Mouse (Mus musculus): ENCODE measurements around the gene Nomo1. TPM values are rescaled to one million over a fixed set of nuclear protein-coding genes. Genes with fewer than 3 reads are reported as not detected.

Nomo1 gene
- polyA plus RNA-seq, 1 experiment from 2014 or later: 48.2 TPM

GRCm38 (mm10) chr7:46098919-46099286, 65.4 kb downstream of the Nomo1 start:
- Histone ChIP-seq H3K27me3 (replicated peaks; ENCODE audit: control insufficient read depth, insufficient read depth, low read length) (no peaks in the 10 kb centered on the region), H3K9ac (ENCODE audit: low read length) (no peak overlapping the region), H3K27ac (ENCODE audit: low read depth) (no peak overlapping the region), H3K36me3 (ENCODE audit: control insufficient read depth, insufficient read depth, low read length) (no peaks in the 10 kb centered on the region), H3K9me3 (ENCODE audit: control insufficient read depth, low read length) (no peaks in the 10 kb centered on the region), H3K4me1 (replicated peaks; ENCODE audit: control insufficient read depth, insufficient read depth, low read length) (no peaks in the 10 kb centered on the region), H3K4me2 (ENCODE audit: low read length) (no peak overlapping the region), H3K4me3 (ENCODE audit: low read depth, low read length) (no peak overlapping the region)
- no peak for DNase-seq (ENCODE audit: low spot score)
- ATAC-seq (replicated peaks; ENCODE audit: low FRiP score, low TSS enrichment, low read depth): no peak
- 93% methylated on average over 19 of the region's 19 CpGs for WGBS

GRCm38 (mm10) chr7:46099682-46100081, 66.2 kb downstream of the Nomo1 start:
- ATAC-seq (replicated peaks; ENCODE audit: low FRiP score, low TSS enrichment, low read depth) (no peak), DNase-seq (ENCODE audit: low spot score) (no peak)
- Histone ChIP-seq H3K36me3 (ENCODE audit: control insufficient read depth, insufficient read depth, low read length) (no peaks in the 10 kb centered on the region), H3K4me3 (ENCODE audit: low read depth, low read length) (no peak overlapping the region), H3K27me3 (replicated peaks; ENCODE audit: control insufficient read depth, insufficient read depth, low read length) (no peaks in the 10 kb centered on the region), H3K27ac (ENCODE audit: low read depth) (no peak overlapping the region), H3K9ac (ENCODE audit: low read length) (no peak overlapping the region), H3K4me2 (ENCODE audit: low read length) (0 out of 2 replicates have a peak overlapping the region, but pooled peaks have one; percentile 77), H3K9me3 (ENCODE audit: control insufficient read depth, low read length) (no peaks in the 10 kb centered on the region), H3K4me1 (replicated peaks; ENCODE audit: control insufficient read depth, insufficient read depth, low read length) (no peaks in the 10 kb centered on the region)
- 79% methylated on average over 13 of the region's 13 CpGs for WGBS

GRCm38 (mm10) chr7:46100563-46100962, 67.1 kb downstream of the Nomo1 start, which contains the start of gene Kcnj11:
Gene Kcnj11, minus strand, starts transcription at chr7:46100764.
- no peak within 1 kb of the TSS for H3K27ac ChIP-seq (ENCODE audit: low read depth)
- peak within 1 kb of the TSS; percentile 46 for H3K4me3 ChIP-seq (ENCODE audit: low read depth, low read length)
- H3K9ac ChIP-seq (ENCODE audit: low read length): 0 out of 2 replicates have a peak within 1 kb of the TSS, but pooled peaks have one; percentile 30
- WGBS: under 1% methylated on average over 34 of the region's 34 CpGs
- no peaks in the 10 kb centered on the region for H3K27me3 ChIP-seq (replicated peaks; ENCODE audit: control insufficient read depth, insufficient read depth, low read length)
- DNase-seq (ENCODE audit: low spot score): peak; percentile 98
- H3K4me2 ChIP-seq (ENCODE audit: low read length): peak within 1 kb of the TSS; percentile 77
- H3K36me3 ChIP-seq (ENCODE audit: control insufficient read depth, insufficient read depth, low read length): no peaks in the 10 kb centered on the region
- peak; percentile 84 for ATAC-seq (replicated peaks; ENCODE audit: low FRiP score, low TSS enrichment, low read depth)
- no peaks in the 10 kb centered on the region for H3K4me1 ChIP-seq (replicated peaks; ENCODE audit: control insufficient read depth, insufficient read depth, low read length)
- no peaks in the 10 kb centered on the region for H3K9me3 ChIP-seq (ENCODE audit: control insufficient read depth, low read length)

GRCm38 (mm10) chr7:46103075-46103591, 69.6 kb downstream of the Nomo1 start:
- no peak for ATAC-seq (replicated peaks; ENCODE audit: low FRiP score, low TSS enrichment, low read depth)
- 84% methylated on average over 8 of the region's 8 CpGs for WGBS

GRCm38 (mm10) chr7:46103771-46104170, 70.3 kb downstream of the Nomo1 start:
- no peak overlapping the region for H3K9ac ChIP-seq (ENCODE audit: low read length)
- no peak overlapping the region for H3K4me3 ChIP-seq (ENCODE audit: low read depth, low read length)
- no peak overlapping the region for H3K27ac ChIP-seq (ENCODE audit: low read depth)
- H3K36me3 ChIP-seq (ENCODE audit: control insufficient read depth, insufficient read depth, low read length): no peaks in the 10 kb centered on the region
- 84% methylated on average over 8 of the region's 8 CpGs for WGBS
- no peak for ATAC-seq (replicated peaks; ENCODE audit: low FRiP score, low TSS enrichment, low read depth)
- H3K4me2 ChIP-seq (ENCODE audit: low read length): no peak overlapping the region
- H3K27me3 ChIP-seq (replicated peaks; ENCODE audit: control insufficient read depth, insufficient read depth, low read length): no peaks in the 10 kb centered on the region
- DNase-seq (ENCODE audit: low spot score): no peak
- no peaks in the 10 kb centered on the region for H3K4me1 ChIP-seq (replicated peaks; ENCODE audit: control insufficient read depth, insufficient read depth, low read length)
- no peaks in the 10 kb centered on the region for H3K9me3 ChIP-seq (ENCODE audit: control insufficient read depth, low read length)

More at GRCm38 (mm10) chr7:46103075-46103591, 69.6 kb downstream of the Nomo1 start:
- DNase-seq (ENCODE audit: low spot score): no peak
- no peaks in the 10 kb centered on the region for H3K27me3 ChIP-seq (replicated peaks; ENCODE audit: control insufficient read depth, insufficient read depth, low read length)
- no peak overlapping the region for H3K4me3 ChIP-seq (ENCODE audit: low read depth, low read length)
- H3K9me3 ChIP-seq (ENCODE audit: control insufficient read depth, low read length): no peaks in the 10 kb centered on the region
- H3K4me2 ChIP-seq (ENCODE audit: low read length): no peak overlapping the region
- no peak overlapping the region for H3K27ac ChIP-seq (ENCODE audit: low read depth)
- no peaks in the 10 kb centered on the region for H3K4me1 ChIP-seq (replicated peaks; ENCODE audit: control insufficient read depth, insufficient read depth, low read length)
- no peaks in the 10 kb centered on the region for H3K36me3 ChIP-seq (ENCODE audit: control insufficient read depth, insufficient read depth, low read length)
- H3K9ac ChIP-seq (ENCODE audit: low read length): no peak overlapping the region

- WGBS: 80% methylated on average over 27 of the region's 27 CpGs
- H3K9ac ChIP-seq (ENCODE audit: low read length): no peak overlapping the region
- no peak overlapping the region for H3K4me3 ChIP-seq (ENCODE audit: low read depth, low read length)
- no peaks in the 10 kb centered on the region for H3K27me3 ChIP-seq (replicated peaks; ENCODE audit: control insufficient read depth, insufficient read depth, low read length)
- H3K36me3 ChIP-seq (ENCODE audit: control insufficient read depth, insufficient read depth, low read length): no peaks in the 10 kb centered on the region
- no peaks in the 10 kb centered on the region for H3K4me1 ChIP-seq (replicated peaks; ENCODE audit: control insufficient read depth, insufficient read depth, low read length)
- H3K27ac ChIP-seq (ENCODE audit: low read depth): no peak overlapping the region
- ATAC-seq (replicated peaks; ENCODE audit: low FRiP score, low TSS enrichment, low read depth) (no peak), DNase-seq (ENCODE audit: low spot score) (no peak)
- no peak overlapping the region for H3K4me2 ChIP-seq (ENCODE audit: low read length)
- no peaks in the 10 kb centered on the region for H3K9me3 ChIP-seq (ENCODE audit: control insufficient read depth, low read length)
These were observed 70.9 kb downstream of the Nomo1 start for GRCm38 (mm10) chr7:46104256-46104915.

GRCm38 (mm10) chr7:46105484-46105883, 72.0 kb downstream of the Nomo1 start:
- H3K4me1 ChIP-seq (replicated peaks; ENCODE audit: control insufficient read depth, insufficient read depth, low read length): no peaks in the 10 kb centered on the region
- no peak overlapping the region for H3K4me2 ChIP-seq (ENCODE audit: low read length)
- DNase-seq (ENCODE audit: low spot score) (no peak), ATAC-seq (replicated peaks; ENCODE audit: low FRiP score, low TSS enrichment, low read depth) (no peak)
- no peak overlapping the region for H3K9ac ChIP-seq (ENCODE audit: low read length)
- 88% methylated on average over 7 of the region's 7 CpGs for WGBS
- no peaks in the 10 kb centered on the region for H3K36me3 ChIP-seq (ENCODE audit: control insufficient read depth, insufficient read depth, low read length)
- no peaks in the 10 kb centered on the region for H3K9me3 ChIP-seq (ENCODE audit: control insufficient read depth, low read length)
- H3K4me3 ChIP-seq (ENCODE audit: low read depth, low read length): no peak overlapping the region
- no peak overlapping the region for H3K27ac ChIP-seq (ENCODE audit: low read depth)
- H3K27me3 ChIP-seq (replicated peaks; ENCODE audit: control insufficient read depth, insufficient read depth, low read length): no peaks in the 10 kb centered on the region

- no peak overlapping the region for H3K27ac ChIP-seq (ENCODE audit: low read depth)
- H3K4me3 ChIP-seq (ENCODE audit: low read depth, low read length): no peak overlapping the region
- H3K4me2 ChIP-seq (ENCODE audit: low read length): no peak overlapping the region
- ATAC-seq (replicated peaks; ENCODE audit: low FRiP score, low TSS enrichment, low read depth) (no peak), DNase-seq (ENCODE audit: low spot score) (no peak)
- no peaks in the 10 kb centered on the region for H3K36me3 ChIP-seq (ENCODE audit: control insufficient read depth, insufficient read depth, low read length)
- no peak overlapping the region for H3K9ac ChIP-seq (ENCODE audit: low read length)
- H3K9me3 ChIP-seq (ENCODE audit: control insufficient read depth, low read length): no peaks in the 10 kb centered on the region
- 72% methylated on average over 3 of the region's 3 CpGs for WGBS
- no peaks in the 10 kb centered on the region for H3K4me1 ChIP-seq (replicated peaks; ENCODE audit: control insufficient read depth, insufficient read depth, low read length)
- H3K27me3 ChIP-seq (replicated peaks; ENCODE audit: control insufficient read depth, insufficient read depth, low read length): no peaks in the 10 kb centered on the region
These were observed 76.6 kb downstream of the Nomo1 start for GRCm38 (mm10) chr7:46110079-46110478.
